ENCODE assay signal across 12 mouse cellular contexts in the genomic region with DNA sequence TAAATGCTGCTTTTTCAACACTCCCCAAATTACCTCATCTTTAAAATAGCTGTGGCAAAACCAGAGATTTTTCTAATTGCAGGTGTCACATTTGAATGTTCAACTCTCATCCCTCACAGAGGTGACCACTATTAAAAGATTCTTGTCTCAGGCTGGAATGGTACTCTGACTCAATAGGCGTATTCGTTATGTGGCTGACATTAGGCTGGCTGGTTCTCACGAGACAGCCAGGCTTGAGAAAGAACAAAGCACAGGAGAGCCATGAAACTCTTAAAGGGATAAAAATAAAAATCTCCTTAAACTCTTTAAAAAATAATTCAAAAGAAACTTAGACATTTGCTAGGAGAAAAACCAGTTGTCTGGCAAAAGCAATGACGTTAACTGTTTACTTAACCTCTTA. TPM values are rescaled to one million over a fixed set of nuclear protein-coding genes. Genes with fewer than 3 reads are reported as not detected.
DNase-seq lines count a peak whose midpoint lies in the region; ATAC-seq lines count a peak whose summit lies in the region.
"Had no signal": no experiment of that assay in that cellular context is flagged by ENCODE, and none has a peak within 500 bp of the region (broad histone marks: within the 10 kb centered on the region; RNA-seq: fewer than 3 reads in every experiment).

No protein-coding gene starts in this region.

- H3K27ac ChIP-seq in hindbrain, embryonic 14.5 days: no peak overlapping the region
- no peak overlapping the region for H3K27ac ChIP-seq in hindbrain, embryonic 10.5 days
- no peak overlapping the region for H3K27ac ChIP-seq in midbrain, embryonic 13.5 days
- no peak overlapping the region for H3K27ac ChIP-seq in midbrain, embryonic 11.5 days (ENCODE audit: low read depth, low read length)
- H3K27ac ChIP-seq in stomach, embryonic 15.5 days: peak overlapping the region; percentile 92; the same call in 1 of the 2 replicates
- H3K27ac ChIP-seq: liver, embryonic 14.5 days had no signal

- no peaks in the 10 kb centered on the region for H3K9me3 ChIP-seq in hindbrain, embryonic 14.5 days (ENCODE audit: control insufficient read depth, low read length)
- no peaks in the 10 kb centered on the region for H3K9me3 ChIP-seq in hindbrain, embryonic 10.5 days
- H3K9me3 ChIP-seq in midbrain, embryonic 13.5 days: no peaks in the 10 kb centered on the region
- H3K9me3 ChIP-seq in midbrain, embryonic 11.5 days (ENCODE audit: control insufficient read depth, low read length): no peaks in the 10 kb centered on the region
- H3K9me3 ChIP-seq in stomach, embryonic 15.5 days: no peaks in the 10 kb centered on the region
- H3K9me3 ChIP-seq: midbrain, embryonic 12.5 days had no signal

- WGBS in hindbrain, embryonic 14.5 days: 39% methylated on average over 4 of the region's 4 CpGs
- WGBS in hindbrain, embryonic 10.5 days: 32% methylated on average over 4 of the region's 4 CpGs
- WGBS in midbrain, embryonic 13.5 days: 25% methylated on average over 4 of the region's 4 CpGs
- 27% methylated on average over 4 of the region's 4 CpGs for WGBS in midbrain, embryonic 11.5 days
- 37% methylated on average over 4 of the region's 4 CpGs for WGBS in stomach, embryonic 15.5 days

- H3K4me2 ChIP-seq in hindbrain, embryonic 14.5 days (replicated peaks): peak overlapping the region; percentile 91
- H3K4me2 ChIP-seq in midbrain, embryonic 13.5 days (replicated peaks): peak overlapping the region; percentile 89
- no peak overlapping the region for H3K4me2 ChIP-seq in midbrain, embryonic 11.5 days
- peak overlapping the region; percentile 94 for H3K4me2 ChIP-seq in stomach, embryonic 15.5 days

- H3K9ac ChIP-seq in hindbrain, embryonic 14.5 days: no peak overlapping the region
- H3K9ac ChIP-seq in midbrain, embryonic 13.5 days (replicated peaks): no peak overlapping the region
- H3K9ac ChIP-seq in midbrain, embryonic 11.5 days (ENCODE audit: low read length): no peak overlapping the region
- no peak overlapping the region for H3K9ac ChIP-seq in stomach, embryonic 15.5 days
- H3K9ac ChIP-seq: liver, embryonic 14.5 days had no signal

- no peak for ATAC-seq in hindbrain, embryonic 14.5 days (ENCODE audit: low FRiP score)
- ATAC-seq in midbrain, embryonic 13.5 days: no peak
- no peak for ATAC-seq in midbrain, embryonic 11.5 days (ENCODE audit: low FRiP score)
- ATAC-seq in stomach, embryonic 15.5 days (ENCODE audit: insufficient read depth, low FRiP score, low read depth): no peak

- peak overlapping the region; percentile 95; the same call in 1 of the 2 replicates for H3K4me3 ChIP-seq in hindbrain, embryonic 14.5 days (replicated peaks; ENCODE audit: low read length)
- H3K4me3 ChIP-seq in hindbrain, embryonic 10.5 days: no peak overlapping the region; the same call in 1 of the 2 replicates
- no peak overlapping the region for H3K4me3 ChIP-seq in midbrain, embryonic 13.5 days (replicated peaks)
- H3K4me3 ChIP-seq in midbrain, embryonic 11.5 days (ENCODE audit: low read depth, low read length): no peak overlapping the region
- peak overlapping the region; percentile 94; the same call in 1 of the 2 replicates for H3K4me3 ChIP-seq in stomach, embryonic 15.5 days (replicated peaks)

- peak; percentile 23 for DNase-seq in embryo, embryonic 11 days
- DNase-seq in embryo, embryonic 9.5 days (ENCODE audit: extremely low spot score): no peak
- no peak for DNase-seq in hindbrain, embryonic 14.5 days (ENCODE audit: low spot score)
- no peak for DNase-seq in hindbrain, embryonic 10.5 days (ENCODE audit: low spot score)
- DNase-seq in midbrain, embryonic 11.5 days (ENCODE audit: low spot score, missing footprints): no peak
- DNase-seq in gastrocnemius, postnatal 10 days: no peak
- DNase-seq: thymus, postnatal 4 days had no signal

- H3K36me3 ChIP-seq in hindbrain, embryonic 14.5 days (replicated peaks; ENCODE audit: control insufficient read depth, insufficient read depth): no peaks in the 10 kb centered on the region
- H3K36me3 ChIP-seq in hindbrain, embryonic 10.5 days: no peaks in the 10 kb centered on the region
- no peaks in the 10 kb centered on the region for H3K36me3 ChIP-seq in midbrain, embryonic 13.5 days
- H3K36me3 ChIP-seq in midbrain, embryonic 11.5 days (ENCODE audit: control insufficient read depth, insufficient read depth, low read length): no peaks in the 10 kb centered on the region
- no peaks in the 10 kb centered on the region for H3K36me3 ChIP-seq in stomach, embryonic 15.5 days
- H3K36me3 ChIP-seq: midbrain, embryonic 12.5 days had no signal

- peaks cover 25% of the 10 kb centered on the region for H3K4me1 ChIP-seq in hindbrain, embryonic 14.5 days (replicated peaks; ENCODE audit: control insufficient read depth, insufficient read depth, low read length)
- peaks cover 37% of the 10 kb centered on the region for H3K4me1 ChIP-seq in hindbrain, embryonic 10.5 days (replicated peaks)
- peaks cover 34% of the 10 kb centered on the region for H3K4me1 ChIP-seq in midbrain, embryonic 13.5 days (replicated peaks)
- H3K4me1 ChIP-seq in midbrain, embryonic 11.5 days (ENCODE audit: control insufficient read depth, insufficient read depth, low read length): peaks cover 23% of the 10 kb centered on the region
- peaks cover 6% of the 10 kb centered on the region; the same call in 1 of the 2 replicates for H3K4me1 ChIP-seq in stomach, embryonic 15.5 days

- H3K27me3 ChIP-seq in hindbrain, embryonic 14.5 days (ENCODE audit: control insufficient read depth, insufficient read depth, low read length): 0 out of 2 replicates have a peak, but pooled peaks cover 3% of the 10 kb centered on the region
- peaks cover 12% of the 10 kb centered on the region; the same call in 1 of the 2 replicates for H3K27me3 ChIP-seq in hindbrain, embryonic 10.5 days (ENCODE audit: insufficient read depth, poor library complexity, severe bottlenecking)
- 0 out of 2 replicates have a peak, but pooled peaks cover 7% of the 10 kb centered on the region for H3K27me3 ChIP-seq in midbrain, embryonic 13.5 days
- H3K27me3 ChIP-seq in midbrain, embryonic 11.5 days (ENCODE audit: control insufficient read depth, insufficient read depth, low read length): no peaks in the 10 kb centered on the region
- H3K27me3 ChIP-seq in stomach, embryonic 15.5 days (replicated peaks): no peaks in the 10 kb centered on the region
- H3K27me3 ChIP-seq: midbrain, embryonic 12.5 days had no signal

RNA-seq across cellular contexts. Expression of a gene that starts 0.9 kb away (rescaled TPM):
- 50.9 and 51.3 TPM in 2 replicates for polyA plus RNA-seq in hindbrain, embryonic 14.5 days (2014; fragmentation: Nextera tagmentation; extraction: Ambion mirVana)
- 34.8 and 37.3 TPM in 2 replicates for polyA plus RNA-seq in hindbrain, embryonic 10.5 days (2016; fragmentation: Nextera tagmentation; extraction: Ambion mirVana)
- 28.6 and 29.2 TPM in 2 replicates for polyA plus RNA-seq in midbrain, embryonic 13.5 days (2015; fragmentation: Nextera tagmentation; extraction: Ambion mirVana)
- polyA plus RNA-seq in midbrain, embryonic 11.5 days (2014; fragmentation: Nextera tagmentation; extraction: Ambion mirVana): 51.9 and 52.5 TPM in 2 replicates
- polyA plus RNA-seq in stomach, embryonic 15.5 days (2015; fragmentation: Nextera tagmentation; extraction: Ambion mirVana): 20.3 and 21.7 TPM in 2 replicates
- 10 to 100 TPM; 15.0 to 17.6 TPM for total RNA-seq in gastrocnemius, postnatal 10 days (2021)
- total RNA-seq: MEL had no signal

Comparison
In these comparisons a context has a peak if more than half of its experiments do, and no peak if none do; other contexts are left out.
1. H3K4me3 ChIP-seq: peak in hindbrain, embryonic 14.5 days (single experiment) and stomach, embryonic 15.5 days (single experiment); none in hindbrain, embryonic 10.5 days (single experiment), midbrain, embryonic 13.5 days (single experiment) and midbrain, embryonic 11.5 days (single experiment).